Mouse (Mus musculus) CH12.LX (cell line): ENCODE measurements at regions not wholly inside any gene's neighbourhood (a gene's known extent, or its start where the extent isn't known, plus 50 kb on each side); places are given as distances from the start of the nearest gene placed in this dataset.

Source experiments
- DNase-seq: peaks from one replicate; pipeline ENCODE4 v3.0.0-alpha.2; 2013; ENCODE audit errors: extremely low read depth
- H3K27ac ChIP-seq: 2 replicates; pipeline ENCODE4 v1.5.1; 2012; ENCODE audit warnings: low read depth, mild to moderate bottlenecking, control low read depth, moderate library complexity; ENCODE audit not compliant: insufficient read depth
- H3K27me3 ChIP-seq: replicated peaks from 2 replicates; pipeline ENCODE3; 2012; ENCODE audit warnings: inconsistent platforms
- H3K36me3 ChIP-seq, 2 experiments: replicated peaks in 1 of 2; 2 replicates each; pipeline versions ENCODE3 to v1.6.1; 2012; ENCODE audit warnings: inconsistent platforms in 1 of 2, low read length in 1 of 2, mild to moderate bottlenecking in 1 of 2, mixed read lengths in 1 of 2, moderate library complexity in 1 of 2; ENCODE audit not compliant: control insufficient read depth in 1 of 2, insufficient read depth in 1 of 2
- H3K4me1 ChIP-seq, 2 experiments: 2 replicates each; pipeline ENCODE4 v1.6.1; 2012; ENCODE audit warnings: inconsistent platforms in 1 of 2, moderate library complexity in 1 of 2; ENCODE audit not compliant: insufficient read depth in 2 of 2, control insufficient read depth in 1 of 2
- H3K4me2 ChIP-seq: 2 replicates; pipeline ENCODE4 v1.6.1; 2012; ENCODE audit warnings: low read depth, mild to moderate bottlenecking, control low read depth; ENCODE audit not compliant: poor library complexity, insufficient read depth, severe bottlenecking
- H3K4me3 ChIP-seq, 3 experiments: fragments of 150-350 bp in 1 of 3; sonication (generic) in 1 of 3; replicated peaks in 1 of 3; 2 replicates each; pipeline versions ENCODE3 to v1.5.1; 2011 to 2012; ENCODE audit warnings: low read depth in 2 of 3, low read length in 2 of 3, mild to moderate bottlenecking in 2 of 3, moderate library complexity in 2 of 3, control low read depth in 1 of 3, improper control_type of control experiment in 1 of 3, inconsistent platforms in 1 of 3, mixed read lengths in 1 of 3; ENCODE audit not compliant: poor library complexity in 1 of 3
- H3K79me2 ChIP-seq: replicated peaks from 2 replicates; pipeline ENCODE4 v1.6.1; 2012; ENCODE audit warnings: mild to moderate bottlenecking, moderate library complexity; ENCODE audit not compliant: control insufficient read depth, poor library complexity, insufficient read depth, severe bottlenecking; ENCODE audit errors: extremely low read depth
- H3K9ac ChIP-seq: 2 replicates; pipeline ENCODE4 v1.6.1; 2012; ENCODE audit warnings: low read depth, mild to moderate bottlenecking, control low read depth, moderate library complexity; ENCODE audit not compliant: insufficient read depth
- H3K9me3 ChIP-seq: replicated peaks from 2 replicates; pipeline ENCODE3; 2012; ENCODE audit warnings: low read length, inconsistent platforms, mixed read lengths
- GABPA ChIP-seq: IDR thresholded peaks from 2 replicates; pipeline ENCODE4 v1.6.1; 2012; ENCODE audit warnings: low read depth, low read length, improper control_type of control experiment, inconsistent platforms; ENCODE audit not compliant: insufficient replicate concordance
- HCFC1 ChIP-seq: IDR thresholded peaks from 2 replicates; pipeline ENCODE4 v1.6.1; 2012; ENCODE audit warnings: low read depth, mild to moderate bottlenecking, inconsistent platforms, low read length, improper control_type of control experiment
- IRF4 ChIP-seq: IDR thresholded peaks from 2 replicates; pipeline ENCODE4 v1.6.1; 2014; ENCODE audit warnings: low read depth, mild to moderate bottlenecking, inconsistent platforms, low read length, improper control_type of control experiment
- JUN ChIP-seq: IDR thresholded peaks from 2 replicates; pipeline ENCODE4 v1.6.1; 2011; ENCODE audit warnings: low read depth, mild to moderate bottlenecking, low read length, improper control_type of control experiment, moderate library complexity; ENCODE audit not compliant: insufficient read depth
- JUND ChIP-seq: conservative IDR thresholded peaks from 2 replicates; pipeline ENCODE4 v1.6.1; 2011; ENCODE audit warnings: low read depth, low read length, improper control_type of control experiment
- MAZ ChIP-seq: IDR thresholded peaks from 2 replicates; pipeline ENCODE4 v1.6.1; 2012; ENCODE audit warnings: low read depth, mild to moderate bottlenecking, inconsistent platforms, low read length, improper control_type of control experiment, moderate library complexity
- MEF2A ChIP-seq: IDR thresholded peaks from 2 replicates; pipeline ENCODE4 v1.6.1; 2014; ENCODE audit warnings: low read depth, mild to moderate bottlenecking, inconsistent platforms, low read length, improper control_type of control experiment, borderline replicate concordance
- MXI1 ChIP-seq: IDR thresholded peaks from 2 replicates; pipeline ENCODE4 v1.6.1; 2011; ENCODE audit warnings: mild to moderate bottlenecking, low read depth, low read length, improper control_type of control experiment
- NRF1 ChIP-seq: IDR thresholded peaks from 2 replicates; pipeline ENCODE4 v1.6.1; 2014; ENCODE audit warnings: low read depth, mild to moderate bottlenecking, inconsistent platforms, low read length, improper control_type of control experiment, moderate library complexity
- PAX5 ChIP-seq: IDR thresholded peaks from 2 replicates; pipeline ENCODE4 v1.6.1; 2012; ENCODE audit warnings: low read length, inconsistent platforms, mixed read lengths
- POLR2A ChIP-seq: IDR thresholded peaks from 2 replicates; pipeline ENCODE4 v1.6.1; 2011; ENCODE audit warnings: low read depth, mild to moderate bottlenecking, improper control_type of control experiment, low read length
- POLR2AphosphoS2 ChIP-seq: IDR thresholded peaks from 2 replicates; pipeline ENCODE4 v1.6.1; 2011; ENCODE audit warnings: low read depth, low read length, improper control_type of control experiment
- RAD21 ChIP-seq: IDR thresholded peaks from 2 replicates; pipeline ENCODE4 v1.6.1; 2011; ENCODE audit warnings: low read depth, mild to moderate bottlenecking, low read length, improper control_type of control experiment, moderate library complexity
- SIN3A ChIP-seq: IDR thresholded peaks from 2 replicates; pipeline ENCODE4 v1.6.1; 2012; ENCODE audit warnings: low read length, improper control_type of control experiment, inconsistent platforms
- SMC3 ChIP-seq: IDR thresholded peaks from 2 replicates; pipeline ENCODE4 v1.6.1; 2011; ENCODE audit warnings: low read depth, low read length, improper control_type of control experiment
- TBP ChIP-seq: conservative IDR thresholded peaks from 2 replicates; pipeline ENCODE4 v1.6.1; 2011; ENCODE audit warnings: low read depth, low read length, improper control_type of control experiment
- UBTF ChIP-seq: IDR thresholded peaks from 2 replicates; pipeline ENCODE4 v1.6.1; 2012; ENCODE audit warnings: low read depth, mild to moderate bottlenecking, inconsistent platforms, low read length, improper control_type of control experiment, moderate library complexity
- USF2 ChIP-seq: conservative IDR thresholded peaks from 2 replicates; pipeline ENCODE4 v1.6.1; 2011; ENCODE audit warnings: low read depth, low read length, improper control_type of control experiment
- ZC3H11A ChIP-seq: IDR thresholded peaks from 2 replicates; pipeline ENCODE4 v1.6.1; 2012; ENCODE audit warnings: low read depth, mild to moderate bottlenecking, inconsistent platforms, low read length, improper control_type of control experiment
- ZKSCAN1 ChIP-seq: IDR thresholded peaks from 2 replicates; pipeline ENCODE4 v1.6.1; 2012; ENCODE audit warnings: low read depth, inconsistent platforms, low read length, improper control_type of control experiment, borderline replicate concordance
- ZNF384 ChIP-seq: IDR thresholded peaks from 2 replicates; pipeline ENCODE4 v1.6.1; 2012; ENCODE audit warnings: low read depth, low read length, improper control_type of control experiment, inconsistent platforms
- dilution Hi-C: fragments of 300-500 bp; cut with MboI; formaldehyde crosslinking; loops from 2 replicates; pipeline ENCODE4 v1.14.3; 2020; ENCODE audit warnings: low sequenced_read_pairs; ENCODE audit not compliant: extremely low pct_unique_long_range_greater_than_20kb, extremely low pct_ligation_motif_present
- in situ Hi-C: fragments of 300-500 bp; cut with MboI; formaldehyde crosslinking; loops from 3 replicates; pipeline ENCODE4 v1.14.3; 2019; ENCODE audit warnings: low sequenced_read_pairs, low pct_ligation_motif_present, low pct_unique_long_range_greater_than_20kb, mixed read lengths

- no peak for DNase-seq
- no peak for TF ChIP-seq IRF4
- TF ChIP-seq HCFC1, result no peak
- TF ChIP-seq JUN, result no peak
- no peak for TF ChIP-seq SMC3
- TF ChIP-seq SIN3A, result no peak
- TF ChIP-seq ZC3H11A, result no peak
- no peak for TF ChIP-seq USF2
- TF ChIP-seq POLR2AphosphoS2, result no peak
- no peak for TF ChIP-seq MXI1
- TF ChIP-seq ZKSCAN1, result no peak
- no peak for TF ChIP-seq MAZ
- TF ChIP-seq NRF1, result no peak
- no peak for TF ChIP-seq JUND
- TF ChIP-seq UBTF, result no peak
- no peak for TF ChIP-seq GABPA
- TF ChIP-seq POLR2A, result no peak
- no peak for TF ChIP-seq TBP
- TF ChIP-seq MEF2A, result no peak
- H3K79me2 ChIP-seq, result no peaks in the 10 kb centered on the region
- H3K36me3 ChIP-seq, result no peaks in the 10 kb centered on the region
- H3K9me3 ChIP-seq, result no peaks in the 10 kb centered on the region
- H3K4me3 ChIP-seq, result no peak overlapping the region
- H3K27me3 ChIP-seq, result no peaks in the 10 kb centered on the region
- H3K9ac ChIP-seq, result no peak overlapping the region
- in situ Hi-C loops (no loop called here), dilution Hi-C loops (no loop called here)
- H3K27ac ChIP-seq, result no peak overlapping the region
- H3K4me2 ChIP-seq, result no peak overlapping the region
- peaks cover 2 to 36% of the 10 kb centered on the region in 2 experiments; a peak in 2 of 4 replicates for H3K4me1 ChIP-seq
These were observed 206.2 kb upstream of the Daam1 start for GRCm38 (mm10) chr12:71624676-71625075.

- DNase-seq, result no peak
- H3K9ac ChIP-seq, result no peak overlapping the region
- no peak overlapping the region for H3K27ac ChIP-seq
- no peak for TF ChIP-seq PAX5
- no peak for TF ChIP-seq USF2
- no peak for TF ChIP-seq ZNF384
- TF ChIP-seq RAD21, result no peak
- TF ChIP-seq, all 38 proteins: peak for 0
- H3K4me2 ChIP-seq, result no peak overlapping the region
- peaks cover 2 to 36% of the 10 kb centered on the region in 2 experiments; a peak in 2 of 4 replicates for H3K4me1 ChIP-seq
- no peaks in the 10 kb centered on the region for H3K27me3 ChIP-seq
- H3K4me3 ChIP-seq, result no peak overlapping the region
- H3K9me3 ChIP-seq, result no peaks in the 10 kb centered on the region
- dilution Hi-C loops (no loop called here), in situ Hi-C loops (no loop called here)
- H3K79me2 ChIP-seq, result no peaks in the 10 kb centered on the region
- H3K36me3 ChIP-seq, result no peaks in the 10 kb centered on the region
These were observed 205.8 kb upstream of the Daam1 start for GRCm38 (mm10) chr12:71625115-71625514.
